Mouse (Mus musculus) CH12.LX (cell line): ENCODE data around the gene U2af2. TPM values are rescaled to one million over a fixed set of nuclear protein-coding genes. Genes with fewer than 3 reads are reported as not detected.

Source experiments
- DNase-seq: peaks from one replicate; pipeline ENCODE4 v3.0.0-alpha.2; 2013; ENCODE audit errors: extremely low read depth
- H3K27ac ChIP-seq: 2 replicates; pipeline ENCODE4 v1.5.1; 2012; ENCODE audit warnings: low read depth, mild to moderate bottlenecking, control low read depth, moderate library complexity; ENCODE audit not compliant: insufficient read depth
- H3K27me3 ChIP-seq: replicated peaks from 2 replicates; pipeline ENCODE3; 2012; ENCODE audit warnings: inconsistent platforms
- H3K36me3 ChIP-seq, 2 experiments: replicated peaks in 1 of 2; 2 replicates each; pipeline versions ENCODE3 to v1.6.1; 2012; ENCODE audit warnings: inconsistent platforms in 1 of 2, low read length in 1 of 2, mild to moderate bottlenecking in 1 of 2, mixed read lengths in 1 of 2, moderate library complexity in 1 of 2; ENCODE audit not compliant: control insufficient read depth in 1 of 2, insufficient read depth in 1 of 2
- H3K4me1 ChIP-seq, 2 experiments: 2 replicates each; pipeline ENCODE4 v1.6.1; 2012; ENCODE audit warnings: inconsistent platforms in 1 of 2, moderate library complexity in 1 of 2; ENCODE audit not compliant: insufficient read depth in 2 of 2, control insufficient read depth in 1 of 2
- H3K4me2 ChIP-seq: 2 replicates; pipeline ENCODE4 v1.6.1; 2012; ENCODE audit warnings: low read depth, mild to moderate bottlenecking, control low read depth; ENCODE audit not compliant: poor library complexity, insufficient read depth, severe bottlenecking
- H3K4me3 ChIP-seq, 3 experiments: fragments of 150-350 bp in 1 of 3; sonication (generic) in 1 of 3; replicated peaks in 1 of 3; 2 replicates each; pipeline versions ENCODE3 to v1.5.1; 2011 to 2012; ENCODE audit warnings: low read depth in 2 of 3, low read length in 2 of 3, mild to moderate bottlenecking in 2 of 3, moderate library complexity in 2 of 3, control low read depth in 1 of 3, improper control_type of control experiment in 1 of 3, inconsistent platforms in 1 of 3, mixed read lengths in 1 of 3; ENCODE audit not compliant: poor library complexity in 1 of 3
- H3K79me2 ChIP-seq: replicated peaks from 2 replicates; pipeline ENCODE4 v1.6.1; 2012; ENCODE audit warnings: mild to moderate bottlenecking, moderate library complexity; ENCODE audit not compliant: control insufficient read depth, poor library complexity, insufficient read depth, severe bottlenecking; ENCODE audit errors: extremely low read depth
- H3K9ac ChIP-seq: 2 replicates; pipeline ENCODE4 v1.6.1; 2012; ENCODE audit warnings: low read depth, mild to moderate bottlenecking, control low read depth, moderate library complexity; ENCODE audit not compliant: insufficient read depth
- H3K9me3 ChIP-seq: replicated peaks from 2 replicates; pipeline ENCODE3; 2012; ENCODE audit warnings: low read length, inconsistent platforms, mixed read lengths
- BHLHE40 ChIP-seq: IDR thresholded peaks from 2 replicates; pipeline ENCODE4 v1.6.1; 2011; ENCODE audit warnings: mild to moderate bottlenecking, low read depth, low read length, improper control_type of control experiment
- CHD1 ChIP-seq: IDR thresholded peaks from 2 replicates; pipeline ENCODE4 v1.6.1; 2012; ENCODE audit warnings: low read depth, low read length, improper control_type of control experiment, inconsistent platforms
- CHD2 ChIP-seq: IDR thresholded peaks from 2 replicates; pipeline ENCODE4 v1.6.1; 2011; ENCODE audit warnings: low read length, improper control_type of control experiment
- CTCF ChIP-seq, 2 experiments: IDR thresholded peaks in 1 of 2; conservative IDR thresholded peaks in 1 of 2; 2 replicates each; pipeline ENCODE4 v1.5.1; 2011 to 2012; ENCODE audit warnings: low read depth in 2 of 2, low read length in 2 of 2, improper control_type of control experiment in 1 of 2, inconsistent platforms in 1 of 2, mild to moderate bottlenecking in 1 of 2, moderate library complexity in 1 of 2
- E2F4 ChIP-seq: IDR thresholded peaks from 2 replicates; pipeline ENCODE4 v1.6.1; 2011; ENCODE audit warnings: low read depth, low read length, improper control_type of control experiment; ENCODE audit not compliant: insufficient replicate concordance
- ELF1 ChIP-seq: IDR thresholded peaks from 2 replicates; pipeline ENCODE4 v1.6.1; 2014; ENCODE audit warnings: low read depth, mild to moderate bottlenecking, inconsistent platforms, low read length, improper control_type of control experiment
- EP300 ChIP-seq: IDR thresholded peaks from 2 replicates; pipeline ENCODE4 v1.6.1; 2011; ENCODE audit warnings: low read length, improper control_type of control experiment
- ETS1 ChIP-seq: conservative IDR thresholded peaks from 2 replicates; pipeline ENCODE4 v1.6.1; 2012; ENCODE audit warnings: low read depth, mild to moderate bottlenecking, inconsistent platforms, low read length, improper control_type of control experiment, moderate library complexity
- GABPA ChIP-seq: IDR thresholded peaks from 2 replicates; pipeline ENCODE4 v1.6.1; 2012; ENCODE audit warnings: low read depth, low read length, improper control_type of control experiment, inconsistent platforms; ENCODE audit not compliant: insufficient replicate concordance
- HCFC1 ChIP-seq: IDR thresholded peaks from 2 replicates; pipeline ENCODE4 v1.6.1; 2012; ENCODE audit warnings: low read depth, mild to moderate bottlenecking, inconsistent platforms, low read length, improper control_type of control experiment
- IRF4 ChIP-seq: IDR thresholded peaks from 2 replicates; pipeline ENCODE4 v1.6.1; 2014; ENCODE audit warnings: low read depth, mild to moderate bottlenecking, inconsistent platforms, low read length, improper control_type of control experiment
- JUN ChIP-seq: IDR thresholded peaks from 2 replicates; pipeline ENCODE4 v1.6.1; 2011; ENCODE audit warnings: low read depth, mild to moderate bottlenecking, low read length, improper control_type of control experiment, moderate library complexity; ENCODE audit not compliant: insufficient read depth
- JUND ChIP-seq: conservative IDR thresholded peaks from 2 replicates; pipeline ENCODE4 v1.6.1; 2011; ENCODE audit warnings: low read depth, low read length, improper control_type of control experiment
- KAT2A ChIP-seq: IDR thresholded peaks from 2 replicates; pipeline ENCODE4 v1.6.1; 2012; ENCODE audit warnings: low read length, improper control_type of control experiment, inconsistent platforms; ENCODE audit not compliant: insufficient replicate concordance
- MAFK ChIP-seq: IDR thresholded peaks from 2 replicates; pipeline ENCODE4 v1.6.1; 2011; ENCODE audit warnings: low read length, improper control_type of control experiment; ENCODE audit not compliant: insufficient replicate concordance
- MAX ChIP-seq: IDR thresholded peaks from 2 replicates; pipeline ENCODE4 v1.6.1; 2011; ENCODE audit warnings: low read length, improper control_type of control experiment
- MAZ ChIP-seq: IDR thresholded peaks from 2 replicates; pipeline ENCODE4 v1.6.1; 2012; ENCODE audit warnings: low read depth, mild to moderate bottlenecking, inconsistent platforms, low read length, improper control_type of control experiment, moderate library complexity
- MEF2A ChIP-seq: IDR thresholded peaks from 2 replicates; pipeline ENCODE4 v1.6.1; 2014; ENCODE audit warnings: low read depth, mild to moderate bottlenecking, inconsistent platforms, low read length, improper control_type of control experiment, borderline replicate concordance
- MXI1 ChIP-seq: IDR thresholded peaks from 2 replicates; pipeline ENCODE4 v1.6.1; 2011; ENCODE audit warnings: mild to moderate bottlenecking, low read depth, low read length, improper control_type of control experiment
- MYC ChIP-seq: IDR thresholded peaks from 2 replicates; pipeline ENCODE4 v1.6.1; 2011; ENCODE audit warnings: low read depth, mild to moderate bottlenecking, improper control_type of control experiment, low read length
- NELFE ChIP-seq: IDR thresholded peaks from 2 replicates; pipeline ENCODE4 v1.6.1; 2011; ENCODE audit warnings: low read depth, low read length, improper control_type of control experiment
- NRF1 ChIP-seq: IDR thresholded peaks from 2 replicates; pipeline ENCODE4 v1.6.1; 2014; ENCODE audit warnings: low read depth, mild to moderate bottlenecking, inconsistent platforms, low read length, improper control_type of control experiment, moderate library complexity
- PAX5 ChIP-seq: IDR thresholded peaks from 2 replicates; pipeline ENCODE4 v1.6.1; 2012; ENCODE audit warnings: low read length, inconsistent platforms, mixed read lengths
- POLR2A ChIP-seq: IDR thresholded peaks from 2 replicates; pipeline ENCODE4 v1.6.1; 2011; ENCODE audit warnings: low read depth, mild to moderate bottlenecking, improper control_type of control experiment, low read length
- POLR2AphosphoS2 ChIP-seq: IDR thresholded peaks from 2 replicates; pipeline ENCODE4 v1.6.1; 2011; ENCODE audit warnings: low read depth, low read length, improper control_type of control experiment
- RAD21 ChIP-seq: IDR thresholded peaks from 2 replicates; pipeline ENCODE4 v1.6.1; 2011; ENCODE audit warnings: low read depth, mild to moderate bottlenecking, low read length, improper control_type of control experiment, moderate library complexity
- RCOR1 ChIP-seq: conservative IDR thresholded peaks from 2 replicates; pipeline ENCODE4 v1.6.1; 2012; ENCODE audit warnings: low read depth, mild to moderate bottlenecking, inconsistent platforms, low read length, improper control_type of control experiment
- SIN3A ChIP-seq: IDR thresholded peaks from 2 replicates; pipeline ENCODE4 v1.6.1; 2012; ENCODE audit warnings: low read length, improper control_type of control experiment, inconsistent platforms
- SMC3 ChIP-seq: IDR thresholded peaks from 2 replicates; pipeline ENCODE4 v1.6.1; 2011; ENCODE audit warnings: low read depth, low read length, improper control_type of control experiment
- TBP ChIP-seq: conservative IDR thresholded peaks from 2 replicates; pipeline ENCODE4 v1.6.1; 2011; ENCODE audit warnings: low read depth, low read length, improper control_type of control experiment
- TCF12 ChIP-seq: IDR thresholded peaks from 2 replicates; pipeline ENCODE4 v1.6.1; 2014; ENCODE audit warnings: low read depth, mild to moderate bottlenecking, inconsistent platforms, low read length, improper control_type of control experiment
- UBTF ChIP-seq: IDR thresholded peaks from 2 replicates; pipeline ENCODE4 v1.6.1; 2012; ENCODE audit warnings: low read depth, mild to moderate bottlenecking, inconsistent platforms, low read length, improper control_type of control experiment, moderate library complexity
- USF2 ChIP-seq: conservative IDR thresholded peaks from 2 replicates; pipeline ENCODE4 v1.6.1; 2011; ENCODE audit warnings: low read depth, low read length, improper control_type of control experiment
- ZC3H11A ChIP-seq: IDR thresholded peaks from 2 replicates; pipeline ENCODE4 v1.6.1; 2012; ENCODE audit warnings: low read depth, mild to moderate bottlenecking, inconsistent platforms, low read length, improper control_type of control experiment
- ZKSCAN1 ChIP-seq: IDR thresholded peaks from 2 replicates; pipeline ENCODE4 v1.6.1; 2012; ENCODE audit warnings: low read depth, inconsistent platforms, low read length, improper control_type of control experiment, borderline replicate concordance
- ZNF384 ChIP-seq: IDR thresholded peaks from 2 replicates; pipeline ENCODE4 v1.6.1; 2012; ENCODE audit warnings: low read depth, low read length, improper control_type of control experiment, inconsistent platforms
- dilution Hi-C: fragments of 300-500 bp; cut with MboI; formaldehyde crosslinking; loops from 2 replicates; pipeline ENCODE4 v1.14.3; 2020; ENCODE audit warnings: low sequenced_read_pairs; ENCODE audit not compliant: extremely low pct_unique_long_range_greater_than_20kb, extremely low pct_ligation_motif_present
- in situ Hi-C: fragments of 300-500 bp; cut with MboI; formaldehyde crosslinking; loops from 3 replicates; pipeline ENCODE4 v1.14.3; 2019; ENCODE audit warnings: low sequenced_read_pairs, low pct_ligation_motif_present, low pct_unique_long_range_greater_than_20kb, mixed read lengths
- polyA plus RNA-seq: library from polyadenylated mRNA; unstranded; fragments of >175 nt; gene quantifications from 2 replicates; pipeline ENCODE4 v1.2.1, GENCODE M21; 2012; ENCODE audit warnings: low read depth; ENCODE audit not compliant: insufficient read length
- total RNA-seq, 2 experiments: library from RNA; depleted of rRNA; stranded (reverse); fragments of 300-350 nt in 1 of 2; fragments of >200 nt in 1 of 2; gene quantifications; 2 replicates each; pipeline ENCODE4 v1.2.3; 2012 to 2014

Gene U2af2
- total and polyA plus RNA-seq, 3 experiments = 293 to 449 (median 295) TPM

DNA sequence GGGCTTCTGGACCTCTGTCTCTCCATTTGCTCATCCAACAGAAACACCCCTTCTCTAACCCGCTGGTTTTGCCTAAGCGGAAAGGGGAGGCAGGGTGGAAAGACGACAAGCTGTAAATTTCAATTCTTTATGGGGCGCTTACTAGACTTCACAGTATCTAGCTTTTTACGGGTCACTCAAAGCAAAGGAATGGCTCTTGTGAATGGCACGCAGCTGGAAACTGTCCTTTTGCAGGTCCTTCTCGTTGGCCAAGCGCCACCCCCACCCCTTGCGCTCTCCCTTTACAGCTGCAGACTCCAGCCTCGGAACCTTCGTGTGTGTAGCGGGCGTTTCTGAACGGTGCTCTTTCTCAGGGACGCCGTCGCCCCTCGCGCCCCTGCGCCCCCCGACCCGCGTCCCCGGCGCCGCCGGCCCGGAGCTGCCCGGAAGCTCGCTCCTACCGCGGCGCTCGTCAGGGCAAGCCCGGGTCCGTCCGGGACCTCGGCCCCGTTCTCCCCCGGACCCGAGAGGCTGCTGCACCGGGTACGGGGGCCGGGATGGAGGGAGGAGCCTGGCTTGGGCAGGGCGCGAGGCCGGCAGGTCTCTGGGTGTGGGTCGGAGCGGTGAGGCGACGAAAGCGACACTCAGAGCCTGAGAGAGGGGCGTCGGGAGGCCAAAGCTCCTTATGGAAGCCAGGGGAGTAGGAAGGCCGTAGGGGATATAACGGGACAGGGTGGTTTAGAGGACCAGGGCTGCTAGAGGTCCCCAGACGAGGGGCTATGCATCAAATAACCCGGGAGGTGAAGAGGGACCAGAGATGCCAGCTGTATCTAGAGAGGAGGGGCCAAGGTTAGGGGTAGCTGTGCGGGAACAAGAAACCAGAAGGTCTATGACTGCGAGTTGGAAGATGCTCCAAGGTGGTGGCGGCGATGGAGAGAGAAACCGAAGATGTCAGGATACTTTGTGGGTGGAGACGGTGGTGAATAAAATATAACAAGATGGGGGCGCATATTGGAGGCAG, 10.4 kb upstream of the U2af2 start, which contains the start of gene Zfp580:
Gene Zfp580 (plus strand): TSS at position 346 of the 1,000 bp plus-strand sequence.
- dilution Hi-C loops = no loop called here
- peak; percentile 72 for DNase-seq

DNA sequence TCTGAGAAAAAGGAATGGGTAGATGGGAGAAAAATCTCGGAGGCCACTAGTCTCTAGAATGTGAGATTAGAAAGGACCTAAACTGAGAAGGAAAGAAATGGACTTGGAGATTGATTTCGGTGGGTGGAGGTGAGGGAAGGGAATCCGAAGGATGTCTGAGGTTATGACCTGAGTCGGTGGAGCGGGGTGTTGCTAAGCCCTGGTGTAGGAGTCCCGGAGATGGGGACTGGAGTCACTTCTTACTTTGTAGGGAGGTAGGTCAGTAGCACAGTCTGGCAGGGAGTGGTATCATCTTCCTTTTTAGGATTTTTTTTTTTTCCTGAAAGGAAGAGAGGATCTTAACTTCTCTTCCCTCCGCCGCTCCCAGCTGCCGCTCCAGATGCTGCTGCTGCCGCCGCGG, 9.5 kb upstream of the U2af2 start:
- H3K4me1 ChIP-seq = peaks cover 5 to 15% of the 10 kb centered on the region in 2 experiments
- no peak overlapping the region for H3K27ac ChIP-seq
- H3K79me2 ChIP-seq = no peaks in the 10 kb centered on the region
- dilution Hi-C loops (no loop called here), in situ Hi-C loops (loop anchor here (5.0 kb wide), 1 partner anchor 110 kb away; no protein-coding TSS in a partner anchor)
- H3K9me3 ChIP-seq = no peaks in the 10 kb centered on the region
- H3K36me3 ChIP-seq = peaks cover 0 to 15% of the 10 kb centered on the region in 2 experiments
- no peak overlapping the region for H3K4me3 ChIP-seq
- no peak overlapping the region for H3K9ac ChIP-seq
- no peak for DNase-seq
- H3K27me3 ChIP-seq = no peaks in the 10 kb centered on the region
- H3K4me2 ChIP-seq = 0 out of 2 replicates have a peak overlapping the region, but pooled peaks have one; percentile 95
- TF ChIP-seq ZC3H11A = no peak
- no peak for TF ChIP-seq MYC
- no peak for TF ChIP-seq MAFK
- no peak for TF ChIP-seq NELFE
- no peak for TF ChIP-seq SMC3
- no peak for TF ChIP-seq MEF2A
- no peak for TF ChIP-seq MAZ
- TF ChIP-seq UBTF = no peak
- TF ChIP-seq HCFC1 = no peak
- TF ChIP-seq TCF12 = no peak
- no peak for TF ChIP-seq GABPA
- no peak for TF ChIP-seq TBP
- no peak for TF ChIP-seq MAX
- TF ChIP-seq CHD1 = no peak

More for the DNA sequence above, 10.4 kb upstream of the U2af2 start, which contains the start of gene Zfp580:
- peak within 1 kb of the TSS; percentile 95 for H3K4me2 ChIP-seq
- peak within 1 kb of the TSS; percentile 90 for H3K9ac ChIP-seq
- peak within 1 kb of the TSS; percentile 70 to 72 (median 71) for H3K4me3 ChIP-seq
- peak within 1 kb of the TSS; percentile 26; the same call in 1 of the 2 replicates for H3K27ac ChIP-seq
- no peaks in the 10 kb centered on the region for H3K79me2 ChIP-seq
- H3K27me3 ChIP-seq = no peaks in the 10 kb centered on the region
- in situ Hi-C loops = loop anchor here (5.0 kb wide), 1 partner anchor 109 kb away; no protein-coding TSS in a partner anchor
- peaks cover 7 to 23% of the 10 kb centered on the region in 2 experiments for H3K4me1 ChIP-seq
- H3K9me3 ChIP-seq = no peaks in the 10 kb centered on the region
- peak; percentile 30; the same call in 1 of the 2 replicates for TF ChIP-seq NRF1
- TF ChIP-seq CTCF (conservative IDR thresholded peaks at IDR 0.05 in 1 of 2, IDR thresholded peaks at IDR 0.05 in 1 of 2; ENCODE audit: low read depth in 2 of 2, low read length in 2 of 2) = no peak
- peak; percentile 69; the same call in 1 of the 2 replicates for TF ChIP-seq SIN3A
- no peak for TF ChIP-seq ZC3H11A
- peak; percentile 5; the same call in 1 of the 2 replicates for TF ChIP-seq BHLHE40
- no peak for TF ChIP-seq MAFK
- TF ChIP-seq NELFE = peak; percentile 66
- peak; percentile 77 for TF ChIP-seq TCF12
- peak; percentile 60; the same call in 1 of the 2 replicates for TF ChIP-seq POLR2A
- peak; percentile 96 for TF ChIP-seq UBTF
- no peak for TF ChIP-seq PAX5
- TF ChIP-seq GABPA = no peak
- TF ChIP-seq CHD2 = 0 out of 2 replicates have a peak, but pooled peaks have one; percentile 62
- TF ChIP-seq TBP = no peak; the same call in 1 of the 2 replicates
- TF ChIP-seq ELF1 = peak; percentile 60; the same call in 1 of the 2 replicates
- TF ChIP-seq JUN = no peak
- TF ChIP-seq HCFC1 = peak; percentile 72
- no peak for TF ChIP-seq USF2
- no peak for TF ChIP-seq ZKSCAN1
- peak; percentile 39; the same call in 1 of the 2 replicates for TF ChIP-seq ETS1
- peak; percentile 56; the same call in 1 of the 2 replicates for TF ChIP-seq KAT2A
- no peak for TF ChIP-seq E2F4
- TF ChIP-seq RAD21 = no peak
- TF ChIP-seq MAX = peak; percentile 48; the same call in 1 of the 2 replicates
- no peak for TF ChIP-seq RCOR1
- TF ChIP-seq JUND = no peak
- TF ChIP-seq CHD1 = peak; percentile 83; the same call in 1 of the 2 replicates
- no peak for TF ChIP-seq ZNF384
- peak; percentile 75 for TF ChIP-seq MEF2A
- TF ChIP-seq MXI1 = peak; percentile 79
- TF ChIP-seq EP300 = no peak
- 0 out of 2 replicates have a peak, but pooled peaks have one; percentile 58 for TF ChIP-seq MYC
- peak; percentile 70 for TF ChIP-seq IRF4
- TF ChIP-seq SMC3 = peak; percentile 2
- peak; percentile 72; the same call in 1 of the 2 replicates for TF ChIP-seq MAZ
- TF ChIP-seq POLR2AphosphoS2 = no peak
- H3K36me3 ChIP-seq = peaks cover 0 to 11% of the 10 kb centered on the region in 2 experiments
